ENCODE assay signal across 9 mouse cellular contexts in the genomic region with DNA sequence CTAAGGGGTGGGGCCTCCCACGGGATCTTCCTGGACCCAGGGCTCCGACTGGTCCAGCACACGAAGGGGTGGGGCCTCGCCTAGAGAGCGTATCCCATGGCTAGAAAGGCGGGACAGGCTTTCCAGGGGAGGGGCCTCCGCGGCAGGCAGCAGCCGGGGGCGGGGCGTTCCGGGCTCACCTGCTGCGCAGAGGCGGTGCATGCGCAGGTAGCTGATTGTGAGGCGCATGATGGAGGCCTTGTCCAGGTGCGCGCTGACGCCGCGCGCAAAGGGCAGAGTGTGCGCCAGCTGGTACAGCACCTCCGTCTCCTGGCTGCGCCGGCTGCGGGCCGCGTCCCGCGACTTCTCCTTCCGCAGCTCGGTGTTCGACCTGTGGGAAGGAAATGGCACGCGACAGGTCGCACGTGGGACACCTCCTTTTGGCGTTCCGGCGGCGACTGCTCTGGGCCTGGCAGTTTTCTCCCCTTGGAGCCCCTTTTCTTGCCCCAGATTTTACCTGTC. TPM values are rescaled to one million over a fixed set of nuclear protein-coding genes. Genes with fewer than 3 reads are reported as not detected.
A peak's percentile ranks its signal among the peaks of the same experiment; 100 is the strongest.
DNase-seq lines count a peak whose midpoint lies in the region; ATAC-seq and TF ChIP-seq lines count a peak whose summit lies in the region.
"Had no signal": no experiment of that assay in that cellular context is flagged by ENCODE, and none has a peak within 500 bp of the region (broad histone marks: within the 10 kb centered on the region; RNA-seq: fewer than 3 reads in every experiment).

No protein-coding gene starts in this region.

- WGBS in limb, embryonic 15.5 days: under 1% methylated on average over 41 of the region's 42 CpGs
- under 1% methylated on average over 42 of the region's 42 CpGs for WGBS in midbrain, postnatal 0 days
- under 1% methylated on average over 42 of the region's 42 CpGs for WGBS in stomach, embryonic 15.5 days

- H3K27me3 ChIP-seq in limb, embryonic 15.5 days: no peaks in the 10 kb centered on the region
- H3K27me3 ChIP-seq in midbrain, postnatal 0 days (ENCODE audit: insufficient read depth, low read length): no peaks in the 10 kb centered on the region
- H3K27me3 ChIP-seq in stomach, embryonic 15.5 days (replicated peaks): no peaks in the 10 kb centered on the region
- H3K27me3 ChIP-seq: CH12.LX had no signal

- H3K4me1 ChIP-seq in limb, embryonic 15.5 days: peaks cover 62% of the 10 kb centered on the region
- no peaks in the 10 kb centered on the region; the same call in 1 of the 2 replicates for H3K4me1 ChIP-seq in midbrain, postnatal 0 days (ENCODE audit: insufficient read depth, low read length)
- peaks cover 38% of the 10 kb centered on the region for H3K4me1 ChIP-seq in stomach, embryonic 15.5 days

- peak; percentile 77 for DNase-seq in CD4-positive helper T cell, adult 2 months (ENCODE audit: low read depth, low spot score)
- peak; percentile 72 for DNase-seq in brain, embryonic 18.5 days (ENCODE audit: low read depth, low spot score)
- DNase-seq in heart, adult 9 months (ENCODE audit: low spot score in 2 of 2): peak; percentile 85
- DNase-seq in kidney, adult 9 months: peak; percentile 98
- peak; percentile 93 for DNase-seq in midbrain, postnatal 0 days (ENCODE audit: low spot score)

- H3K9me3 ChIP-seq in limb, embryonic 15.5 days: no peaks in the 10 kb centered on the region
- H3K9me3 ChIP-seq in midbrain, postnatal 0 days (ENCODE audit: low read length): no peaks in the 10 kb centered on the region
- no peaks in the 10 kb centered on the region for H3K9me3 ChIP-seq in stomach, embryonic 15.5 days

- peak overlapping the region; percentile 48 for H3K4me3 ChIP-seq in limb, embryonic 15.5 days
- peak overlapping the region; percentile 42 for H3K4me3 ChIP-seq in midbrain, postnatal 0 days (ENCODE audit: low read depth, low read length)
- peak overlapping the region; percentile 58 for H3K4me3 ChIP-seq in stomach, embryonic 15.5 days (replicated peaks)

- ATAC-seq in erythroblast, adult 5-6 weeks (replicated peaks; ENCODE audit: low FRiP score, poor library complexity, severe bottlenecking): peak; percentile 96
- ATAC-seq in limb, embryonic 15.5 days (ENCODE audit: insufficient number of reproducible peaks, low FRiP score, low TSS enrichment, low read depth): peak; percentile 28; the same call in 1 of the 2 replicates
- peak; percentile 85 for ATAC-seq in midbrain, postnatal 0 days (ENCODE audit: low FRiP score)
- peak; percentile 68 for ATAC-seq in stomach, embryonic 15.5 days (ENCODE audit: insufficient read depth, low FRiP score, low read depth)

- peaks cover 31% of the 10 kb centered on the region for H3K36me3 ChIP-seq in limb, embryonic 15.5 days
- H3K36me3 ChIP-seq in midbrain, postnatal 0 days (ENCODE audit: insufficient read depth, low read length): no peaks in the 10 kb centered on the region
- peaks cover 22% of the 10 kb centered on the region for H3K36me3 ChIP-seq in stomach, embryonic 15.5 days

- H3K27ac ChIP-seq in limb, embryonic 15.5 days: peak overlapping the region; percentile 95
- peak overlapping the region; percentile 72 for H3K27ac ChIP-seq in midbrain, postnatal 0 days (ENCODE audit: low read depth, low read length)
- peak overlapping the region; percentile 99 for H3K27ac ChIP-seq in stomach, embryonic 15.5 days

- TF ChIP-seq CTCF in midbrain, postnatal 0 days (IDR thresholded peaks at IDR 0.05): no peak

- peak overlapping the region; percentile 40 for H3K9ac ChIP-seq in limb, embryonic 15.5 days
- peak overlapping the region; percentile 53 for H3K9ac ChIP-seq in midbrain, postnatal 0 days (replicated peaks; ENCODE audit: low read length, poor library complexity, severe bottlenecking)
- peak overlapping the region; percentile 56; the same call in 1 of the 2 replicates for H3K9ac ChIP-seq in stomach, embryonic 15.5 days

- peak overlapping the region; percentile 88 for H3K4me2 ChIP-seq in limb, embryonic 15.5 days
- H3K4me2 ChIP-seq in midbrain, postnatal 0 days (ENCODE audit: low read depth, low read length, poor library complexity, severe bottlenecking): peak overlapping the region; percentile 85
- H3K4me2 ChIP-seq in stomach, embryonic 15.5 days: peak overlapping the region; percentile 92

RNA-seq across cellular contexts. Expression of gene Hif3a, which starts 6.1 kb away (rescaled TPM):
- 0.42 and 0.58 TPM in 2 replicates for total RNA-seq in erythroblast, adult 5-6 weeks (2015; ENCODE audit: low replicate concordance)
- total RNA-seq in erythroblast, adult 5-6 weeks (2017; ENCODE audit: low replicate concordance): 0.17 TPM in 1 of 2 replicates, not detected in the other
- polyA plus RNA-seq in limb, embryonic 15.5 days (2015; fragmentation: Nextera tagmentation; extraction: Ambion mirVana): 29.0 and 33.4 TPM in 2 replicates
- total RNA-seq in midbrain, postnatal 0 days (2014; rRNA removed): 13.6 and 16.9 TPM in 2 replicates
- 2.0 and 2.7 TPM in 2 replicates for polyA plus RNA-seq in midbrain, postnatal 0 days (2015; fragmentation: Nextera tagmentation; extraction: Ambion mirVana)
- 47.3 and 54.9 TPM in 2 replicates for polyA plus RNA-seq in stomach, embryonic 15.5 days (2015; fragmentation: Nextera tagmentation; extraction: Ambion mirVana)

RNA-seq across cellular contexts. Expression of gene Psg16, which starts 17.7 kb away (rescaled TPM):
- total RNA-seq in erythroblast, adult 5-6 weeks (2015; ENCODE audit: low replicate concordance): not detected in 2 replicates
- not detected in 2 replicates for total RNA-seq in erythroblast, adult 5-6 weeks (2017; ENCODE audit: low replicate concordance)
- polyA plus RNA-seq in limb, embryonic 15.5 days (2015; fragmentation: Nextera tagmentation; extraction: Ambion mirVana): 0.17 and 0.20 TPM in 2 replicates
- 3.9 and 5.1 TPM in 2 replicates for total RNA-seq in midbrain, postnatal 0 days (2014; rRNA removed)
- 6.8 and 7.6 TPM in 2 replicates for polyA plus RNA-seq in midbrain, postnatal 0 days (2015; fragmentation: Nextera tagmentation; extraction: Ambion mirVana)
- polyA plus RNA-seq in stomach, embryonic 15.5 days (2015; fragmentation: Nextera tagmentation; extraction: Ambion mirVana): 0.30 and 0.63 TPM in 2 replicates
- total RNA-seq: CH12.LX had no signal

RNA-seq across cellular contexts. Expression of gene Ppp5c, which starts 28.4 kb away (rescaled TPM):
- 14.0 and 21.3 TPM in 2 replicates for total RNA-seq in erythroblast, adult 5-6 weeks (2015; ENCODE audit: low replicate concordance)
- total RNA-seq in erythroblast, adult 5-6 weeks (2017; ENCODE audit: low replicate concordance): 10.6 and 18.9 TPM in 2 replicates
- polyA plus RNA-seq in limb, embryonic 15.5 days (2015; fragmentation: Nextera tagmentation; extraction: Ambion mirVana): 101 and 115 TPM in 2 replicates
- total RNA-seq in midbrain, postnatal 0 days (2014; rRNA removed): 56.4 and 61.0 TPM in 2 replicates
- 144 and 145 TPM in 2 replicates for polyA plus RNA-seq in midbrain, postnatal 0 days (2015; fragmentation: Nextera tagmentation; extraction: Ambion mirVana)
- 92.9 and 95.7 TPM in 2 replicates for polyA plus RNA-seq in stomach, embryonic 15.5 days (2015; fragmentation: Nextera tagmentation; extraction: Ambion mirVana)

Comparison
In these comparisons a context has a peak if more than half of its experiments do, and no peak if none do; other contexts are left out.
1. Peak in every context shown above with its lines: DNase-seq, ATAC-seq, H3K4me3 ChIP-seq and H3K27ac ChIP-seq.
2. ATAC-seq: peak in every context shown above with its lines; median percentile 96 in erythroblast, adult 5-6 weeks; 85 in midbrain, postnatal 0 days; 68 in stomach, embryonic 15.5 days; 28 in limb, embryonic 15.5 days.